Mouse (Mus musculus): ENCODE data around the gene 4930404H24Rik. TPM values are rescaled to one million over a fixed set of nuclear protein-coding genes. Genes with fewer than 3 reads are reported as not detected.

4930404H24Rik gene
- polyA plus RNA-seq, 1 experiment: not detected

DNA sequence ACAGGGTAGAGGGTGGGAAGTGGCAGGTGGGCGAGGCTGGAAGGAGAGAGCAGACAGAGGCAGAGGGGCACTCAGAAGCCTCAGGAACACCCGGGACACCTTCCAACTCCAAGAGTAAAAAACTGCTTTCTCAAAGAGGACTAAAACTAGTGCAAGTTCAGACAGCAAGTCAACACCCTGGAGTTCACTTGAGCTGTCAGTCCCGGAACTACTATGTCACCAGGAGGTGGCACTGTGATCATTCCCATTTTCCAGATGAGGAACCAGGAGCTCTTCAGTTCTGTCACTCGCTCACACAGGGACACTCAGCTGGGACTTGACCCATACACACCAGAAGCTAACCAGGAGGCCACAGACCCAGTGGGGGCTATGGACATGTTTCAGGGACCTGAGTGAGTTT is 6.6 kb downstream of the 4930404H24Rik start:
- TF ChIP-seq SRF (IDR thresholded peaks at IDR 0.05; ENCODE audit: control insufficient read depth, insufficient read length, low read depth): no peak
- TF ChIP-seq POLR2AphosphoS2 (IDR thresholded peaks at IDR 0.05; ENCODE audit: insufficient read length, low read depth): no peak
- TF ChIP-seq MYOG (IDR thresholded peaks at IDR 0.05; ENCODE audit: control insufficient read depth in 1 of 3, insufficient read depth in 1 of 3, insufficient read length in 2 of 3, low read depth in 2 of 3): no peak
- TF ChIP-seq REST (IDR thresholded peaks at IDR 0.05; ENCODE audit: insufficient read depth, insufficient read length): no peak
- TF ChIP-seq MYOD1 (IDR thresholded peaks at IDR 0.05; ENCODE audit: control insufficient read depth in 1 of 3, insufficient read length in 2 of 3, low read depth in 2 of 3): no peak
- TF ChIP-seq CEBPB (IDR thresholded peaks at IDR 0.05; ENCODE audit: insufficient read depth, poor library complexity, severe bottlenecking): no peak
- no peak for TF ChIP-seq POLR2A (IDR thresholded peaks at IDR 0.05; ENCODE audit: insufficient read length, low read depth)
- no peak for TF ChIP-seq TCF3 (IDR thresholded peaks at IDR 0.05; ENCODE audit: insufficient read length, low read depth)
- TF ChIP-seq USF1 (IDR thresholded peaks at IDR 0.05; ENCODE audit: low read depth): no peak
- no peak for TF ChIP-seq TCF12 (IDR thresholded peaks at IDR 0.05; ENCODE audit: insufficient read depth, poor library complexity, severe bottlenecking)
- TF ChIP-seq MAX (IDR thresholded peaks at IDR 0.05; ENCODE audit: low read depth): no peak
- no peak for TF ChIP-seq E2F4 (IDR thresholded peaks at IDR 0.05; ENCODE audit: insufficient read depth)
- Histone ChIP-seq H3ac (ENCODE audit: control insufficient read depth, insufficient read length) (no peak overlapping the region), H3K27me3 (ENCODE audit: control insufficient read depth, insufficient read depth, insufficient read length) (peaks cover 6% of the 10 kb centered on the region), H3K36me3 (ENCODE audit: control insufficient read depth, insufficient read depth) (no peaks in the 10 kb centered on the region), H3K79me2 (ENCODE audit: control insufficient read depth, insufficient read depth) (no peaks in the 10 kb centered on the region), H3K4me2 (ENCODE audit: low read depth) (no peak overlapping the region), H3K4me3 (no peak overlapping the region)

DNA sequence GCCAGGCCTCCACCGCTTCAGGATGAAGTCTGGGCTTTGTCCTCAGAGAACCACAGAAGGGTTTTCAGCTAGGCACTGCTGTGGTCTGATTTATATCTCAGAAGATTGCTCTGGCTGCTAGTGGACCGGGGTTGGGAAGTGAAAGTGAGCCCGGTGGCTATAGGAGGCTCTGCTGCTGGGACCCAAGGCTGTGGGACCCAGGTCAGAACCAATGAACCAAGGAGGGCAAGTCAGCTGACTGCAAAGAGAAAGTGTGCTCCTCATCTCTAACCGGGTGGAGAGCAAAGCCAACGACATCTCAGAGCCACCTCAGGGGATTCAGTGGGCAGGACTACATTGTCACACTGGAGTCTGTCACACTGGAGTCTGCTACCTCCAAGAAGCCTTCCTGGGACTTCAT is 13.8 kb downstream of the 4930404H24Rik start:
- Histone ChIP-seq H3ac (ENCODE audit: control insufficient read depth, insufficient read length) (no peak overlapping the region), H3K27me3 (ENCODE audit: control insufficient read depth, insufficient read depth, insufficient read length) (peaks cover 22% of the 10 kb centered on the region), H3K4me3 (no peak overlapping the region)

DNA sequence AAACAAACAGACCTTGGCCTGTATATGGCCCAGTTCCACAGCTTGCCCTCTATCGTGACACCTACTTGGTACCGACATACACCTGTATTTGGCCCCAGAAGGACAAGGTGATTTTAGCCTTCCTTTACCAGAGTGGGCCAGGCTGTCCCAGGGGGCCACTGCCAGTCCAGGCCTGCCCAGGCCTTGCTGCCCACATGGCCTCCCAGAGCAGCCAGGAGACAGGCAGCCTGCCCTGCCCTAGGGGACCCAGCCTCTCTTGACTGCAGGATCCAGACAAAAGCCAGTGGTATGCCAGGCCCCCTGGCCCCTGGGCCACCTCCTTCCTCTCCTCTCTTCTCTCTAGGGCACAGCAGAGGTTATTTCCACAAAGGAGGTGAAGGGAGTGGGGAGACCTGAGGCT is 15.4 kb downstream of the 4930404H24Rik start:
- no peaks in the 10 kb centered on the region for H3K79me2 ChIP-seq (ENCODE audit: control insufficient read depth, insufficient read depth)
- no peak overlapping the region for H3ac ChIP-seq (ENCODE audit: control insufficient read depth, insufficient read length)
- no peak overlapping the region for H3K4me2 ChIP-seq (ENCODE audit: low read depth)
- no peak overlapping the region for H3K4me3 ChIP-seq
- TF ChIP-seq TCF3 (IDR thresholded peaks at IDR 0.05; ENCODE audit: insufficient read length, low read depth) (no peak), TCF12 (IDR thresholded peaks at IDR 0.05; ENCODE audit: insufficient read depth, poor library complexity, severe bottlenecking) (no peak), MYOD1 (IDR thresholded peaks at IDR 0.05; ENCODE audit: control insufficient read depth in 1 of 3, insufficient read length in 2 of 3, low read depth in 2 of 3) (no peak), SRF (IDR thresholded peaks at IDR 0.05; ENCODE audit: control insufficient read depth, insufficient read length, low read depth) (no peak), USF1 (IDR thresholded peaks at IDR 0.05; ENCODE audit: low read depth) (no peak), MAX (IDR thresholded peaks at IDR 0.05; ENCODE audit: low read depth) (no peak), POLR2AphosphoS2 (IDR thresholded peaks at IDR 0.05; ENCODE audit: insufficient read length, low read depth) (no peak), CEBPB (IDR thresholded peaks at IDR 0.05; ENCODE audit: insufficient read depth, poor library complexity, severe bottlenecking) (no peak), REST (IDR thresholded peaks at IDR 0.05; ENCODE audit: insufficient read depth, insufficient read length) (no peak)
- H3K27me3 ChIP-seq (ENCODE audit: control insufficient read depth, insufficient read depth, insufficient read length): peaks cover 28% of the 10 kb centered on the region
- H3K36me3 ChIP-seq (ENCODE audit: control insufficient read depth, insufficient read depth): no peaks in the 10 kb centered on the region

More for the DNA sequence above, 13.8 kb downstream of the 4930404H24Rik start:
- Histone ChIP-seq H3K4me2 (ENCODE audit: low read depth) (no peak overlapping the region), H3K79me2 (ENCODE audit: control insufficient read depth, insufficient read depth) (no peaks in the 10 kb centered on the region), H3K36me3 (ENCODE audit: control insufficient read depth, insufficient read depth) (no peaks in the 10 kb centered on the region)
- no peak for TF ChIP-seq TCF3 (IDR thresholded peaks at IDR 0.05; ENCODE audit: insufficient read length, low read depth)

DNA sequence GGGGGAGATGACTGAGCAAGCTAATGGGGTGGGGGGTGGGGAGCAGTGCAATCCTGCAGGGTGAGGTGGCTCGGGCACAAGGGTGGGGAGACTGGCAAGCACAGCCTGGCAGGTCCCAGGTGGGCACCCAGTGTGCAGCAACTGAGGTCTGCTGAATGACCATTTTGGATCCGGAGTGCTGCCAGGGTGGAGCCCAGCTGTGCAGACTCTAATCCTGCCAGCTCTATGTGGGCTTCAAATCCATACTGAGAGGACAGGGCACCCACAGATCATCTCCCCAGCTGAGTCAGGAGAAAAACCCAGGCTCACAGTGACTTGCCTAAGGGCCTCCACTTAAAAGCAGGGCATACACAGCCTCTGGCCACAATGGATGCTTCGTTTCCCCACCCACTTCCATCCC is 15.8 kb downstream of the 4930404H24Rik start:
- Histone ChIP-seq H3ac (ENCODE audit: control insufficient read depth, insufficient read length) (no peak overlapping the region), H3K36me3 (ENCODE audit: control insufficient read depth, insufficient read depth) (no peaks in the 10 kb centered on the region), H3K79me2 (ENCODE audit: control insufficient read depth, insufficient read depth) (no peaks in the 10 kb centered on the region), H3K4me2 (ENCODE audit: low read depth) (no peak overlapping the region), H3K4me3 (no peak overlapping the region), H3K27me3 (ENCODE audit: control insufficient read depth, insufficient read depth, insufficient read length) (peaks cover 28% of the 10 kb centered on the region)
- TF ChIP-seq POLR2A (IDR thresholded peaks at IDR 0.05; ENCODE audit: insufficient read length, low read depth): no peak
- no peak for TF ChIP-seq MYOD1 (IDR thresholded peaks at IDR 0.05; ENCODE audit: control insufficient read depth in 1 of 3, insufficient read length in 2 of 3, low read depth in 2 of 3)
- no peak for TF ChIP-seq CEBPB (IDR thresholded peaks at IDR 0.05; ENCODE audit: insufficient read depth, poor library complexity, severe bottlenecking)
- TF ChIP-seq MAX (IDR thresholded peaks at IDR 0.05; ENCODE audit: low read depth): no peak
- TF ChIP-seq REST (IDR thresholded peaks at IDR 0.05; ENCODE audit: insufficient read depth, insufficient read length): no peak
- TF ChIP-seq POLR2AphosphoS2 (IDR thresholded peaks at IDR 0.05; ENCODE audit: insufficient read length, low read depth): no peak

DNA sequence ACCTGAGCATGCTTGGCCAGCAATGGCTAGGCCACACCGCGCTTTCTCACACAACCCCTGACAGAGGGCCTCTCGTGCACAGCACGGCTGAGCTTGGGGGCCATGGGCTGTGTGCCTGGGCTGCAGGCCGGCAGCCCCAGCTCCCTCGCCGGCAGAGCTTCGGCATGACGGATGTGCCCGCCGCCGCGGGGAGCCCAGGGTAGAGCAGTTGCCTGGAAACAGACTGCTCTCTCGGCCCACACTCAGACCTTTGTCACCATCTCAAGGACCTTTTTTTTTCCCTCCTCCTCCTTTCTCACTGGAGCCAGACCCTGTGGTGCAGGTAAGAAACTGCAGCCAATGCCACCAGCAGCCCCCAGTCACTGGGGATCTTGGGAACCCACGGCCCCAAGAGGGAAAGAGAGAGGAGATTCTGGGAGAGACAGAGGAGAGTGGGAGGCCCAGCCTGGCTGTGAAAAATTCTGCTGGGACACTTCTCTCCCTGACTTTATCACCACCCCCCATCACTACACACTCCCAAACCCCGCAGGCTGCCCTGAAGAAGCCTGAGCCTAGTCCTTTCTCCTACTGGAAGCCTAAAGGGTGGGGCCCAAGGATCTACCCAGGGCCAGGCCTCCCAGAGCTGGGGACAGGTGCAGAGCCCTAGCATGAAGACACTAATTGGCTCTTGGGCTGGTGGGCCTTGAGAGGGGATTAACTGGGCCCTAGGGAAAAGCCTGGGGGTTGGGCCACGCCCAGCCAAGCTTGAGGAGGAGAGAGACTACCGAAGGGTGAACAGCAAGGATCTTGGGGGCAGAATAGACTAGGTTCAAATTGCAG is 16.8 kb downstream of the 4930404H24Rik start:
- peaks cover 28% of the 10 kb centered on the region for H3K27me3 ChIP-seq (ENCODE audit: control insufficient read depth, insufficient read depth, insufficient read length)
- no peaks in the 10 kb centered on the region for H3K79me2 ChIP-seq (ENCODE audit: control insufficient read depth, insufficient read depth)
- TF ChIP-seq MAX (IDR thresholded peaks at IDR 0.05; ENCODE audit: low read depth) (no peak), CEBPB (IDR thresholded peaks at IDR 0.05; ENCODE audit: insufficient read depth, poor library complexity, severe bottlenecking) (no peak), MYOG (IDR thresholded peaks at IDR 0.05; ENCODE audit: control insufficient read depth in 1 of 3, insufficient read depth in 1 of 3, insufficient read length in 2 of 3, low read depth in 2 of 3) (no peak), TCF3 (IDR thresholded peaks at IDR 0.05; ENCODE audit: insufficient read length, low read depth) (no peak), TCF12 (IDR thresholded peaks at IDR 0.05; ENCODE audit: insufficient read depth, poor library complexity, severe bottlenecking) (no peak), REST (IDR thresholded peaks at IDR 0.05; ENCODE audit: insufficient read depth, insufficient read length) (no peak), USF1 (IDR thresholded peaks at IDR 0.05; ENCODE audit: low read depth) (no peak), E2F4 (IDR thresholded peaks at IDR 0.05; ENCODE audit: insufficient read depth) (no peak), POLR2A (IDR thresholded peaks at IDR 0.05; ENCODE audit: insufficient read length, low read depth) (no peak), POLR2AphosphoS2 (IDR thresholded peaks at IDR 0.05; ENCODE audit: insufficient read length, low read depth) (no peak)
- no peak overlapping the region for H3ac ChIP-seq (ENCODE audit: control insufficient read depth, insufficient read length)
- H3K36me3 ChIP-seq (ENCODE audit: control insufficient read depth, insufficient read depth): no peaks in the 10 kb centered on the region
- no peak overlapping the region for H3K4me3 ChIP-seq
- no peak overlapping the region for H3K4me2 ChIP-seq (ENCODE audit: low read depth)

All from myocyte (in vitro differentiated cells).